Mouse (Mus musculus) forebrain, embryonic 14.5 days (tissue): Measurements from ENCODE around the gene Cpne1. TPM values are rescaled to one million over a fixed set of nuclear protein-coding genes. Genes with fewer than 3 reads are reported as not detected.

ENCODE experiments used
- ATAC-seq: fragments of 200-750 bp; cut with Nextera tagmentation; 2 replicates; pipeline ENCODE4 v1.8.0; 2017; ENCODE audit warnings: mild to moderate bottlenecking, moderate library complexity
- DNase-seq: peaks from one replicate; pipeline ENCODE4 v3.0.0-alpha.2; 2015; ENCODE audit warnings: low spot score
- H3K27ac ChIP-seq: fragments of 300-500 bp; sonication (generic); 2 replicates; pipeline ENCODE4 v1.5.1; 2014; ENCODE audit warnings: low read depth, mild to moderate bottlenecking, control low read depth, low read length, moderate library complexity
- H3K27me3 ChIP-seq: fragments of 300-500 bp; sonication (generic); replicated peaks from 2 replicates; pipeline ENCODE4 v1.6.1; 2014; ENCODE audit warnings: low read length, control low read depth, mixed read lengths; ENCODE audit not compliant: control insufficient read depth, insufficient read depth
- H3K36me3 ChIP-seq: fragments of 300-500 bp; sonication (generic); 2 replicates; pipeline ENCODE4 v1.6.1; 2014; ENCODE audit warnings: low read length, control low read depth; ENCODE audit not compliant: control insufficient read depth, insufficient read depth
- H3K4me1 ChIP-seq: fragments of 300-500 bp; sonication (generic); 2 replicates; pipeline ENCODE4 v1.6.1; 2014; ENCODE audit warnings: antibody characterized with exemption, low read length, control low read depth; ENCODE audit not compliant: control insufficient read depth, insufficient read depth
- H3K4me2 ChIP-seq: fragments of 300-500 bp; sonication (generic); 2 replicates; pipeline ENCODE4 v1.6.1; 2014; ENCODE audit warnings: mild to moderate bottlenecking, control low read depth, low read length
- H3K4me3 ChIP-seq: fragments of 300-500 bp; sonication (generic); 2 replicates; pipeline ENCODE4 v1.5.1; 2014; ENCODE audit warnings: low read depth, low read length, control low read depth
- H3K9ac ChIP-seq: fragments of 300-500 bp; sonication (generic); 2 replicates; pipeline ENCODE4 v1.6.1; 2014; ENCODE audit warnings: mild to moderate bottlenecking, low read length, control low read depth, moderate library complexity
- H3K9me3 ChIP-seq: fragments of 300-500 bp; sonication (generic); replicated peaks from 2 replicates; pipeline ENCODE4 v1.6.1; 2016; ENCODE audit warnings: low read length, control low read depth, mixed read lengths; ENCODE audit not compliant: control insufficient read depth
- WGBS: fragments of 180-500 bp; shearing (Covaris S2); extraction: QIAGEN DNeasy Blood & Tissue Kit; methylation state at CpG from one replicate; pipeline ENCODE4 v1.1.7; 2014; 5-methylcytosine and 5-hydroxymethylcytosine counted together
- polyA plus RNA-seq: library from polyadenylated mRNA; unstranded; fragments of >200 nt; fragmentation: Nextera tagmentation; extraction: Ambion mirVana; gene quantifications from 2 replicates; pipeline ENCODE4 v1.2.1, GENCODE M21; 2014

Cpne1 gene
- polyA plus RNA-seq, 1 experiment from 2014 or later: 18.5 TPM

GRCm38 (mm10) chr2:156067916-156068315 is 43.8 kb downstream of the Cpne1 start:
- WGBS: 88% methylated on average over 10 of the region's 10 CpGs
- peaks cover 50% of the 10 kb centered on the region for H3K36me3 ChIP-seq
- H3K9me3 ChIP-seq: no peaks in the 10 kb centered on the region
- no peak overlapping the region for H3K9ac ChIP-seq
- no peak overlapping the region for H3K27ac ChIP-seq
- no peak for ATAC-seq
- H3K4me2 ChIP-seq: no peak overlapping the region
- no peaks in the 10 kb centered on the region for H3K27me3 ChIP-seq
- DNase-seq: no peak
- H3K4me1 ChIP-seq: peaks cover 7% of the 10 kb centered on the region
- no peak overlapping the region for H3K4me3 ChIP-seq

- no peaks in the 10 kb centered on the region for H3K27me3 ChIP-seq
- peaks cover 32% of the 10 kb centered on the region for H3K36me3 ChIP-seq
- H3K4me2 ChIP-seq: peak overlapping the region; percentile 94
- DNase-seq (no peak), ATAC-seq (0 out of 2 replicates have a peak, but pooled peaks have one; percentile 2)
- no peaks in the 10 kb centered on the region for H3K9me3 ChIP-seq
- peaks cover 7% of the 10 kb centered on the region for H3K4me1 ChIP-seq
- WGBS: 40% methylated on average over 10 of the region's 10 CpGs
- peak overlapping the region; percentile 77 for H3K4me3 ChIP-seq
- no peak overlapping the region for H3K27ac ChIP-seq
- H3K9ac ChIP-seq: peak overlapping the region; percentile 86
Measured at GRCm38 (mm10) chr2:156066126-156066525, 45.6 kb downstream of the Cpne1 start.

GRCm38 (mm10) chr2:156065099-156066041 is 46.4 kb downstream of the Cpne1 start, which contains the start of gene Spag4:
Gene Spag4, plus strand, starts transcription at chr2:156065175.
- Histone ChIP-seq H3K9ac (peak within 1 kb of the TSS; percentile 86), H3K27me3 (no peaks in the 10 kb centered on the region), H3K4me3 (peak within 1 kb of the TSS; percentile 77), H3K9me3 (no peaks in the 10 kb centered on the region), H3K27ac (peak within 1 kb of the TSS; percentile 76), H3K4me2 (peak within 1 kb of the TSS; percentile 94), H3K36me3 (peaks cover 27% of the 10 kb centered on the region), H3K4me1 (peaks cover 7% of the 10 kb centered on the region)
- peak; percentile 89 for ATAC-seq
- under 1% methylated on average over 73 of the region's 81 CpGs for WGBS
- peak; percentile 77 for DNase-seq

- no peak within 1 kb of the TSS for H3K9ac ChIP-seq
- H3K27ac ChIP-seq: no peak within 1 kb of the TSS
- H3K4me3 ChIP-seq: no peak within 1 kb of the TSS
- no peaks in the 10 kb centered on the region for H3K27me3 ChIP-seq
- H3K4me1 ChIP-seq: no peaks in the 10 kb centered on the region
- ATAC-seq (no peak), DNase-seq (no peak)
- WGBS: 78% methylated on average over 9 of the region's 9 CpGs
- H3K36me3 ChIP-seq: no peaks in the 10 kb centered on the region
- H3K4me2 ChIP-seq: no peak within 1 kb of the TSS
- no peaks in the 10 kb centered on the region for H3K9me3 ChIP-seq
Measured at GRCm38 (mm10) chr2:156052816-156053215, 58.9 kb downstream of the Cpne1 start, which contains the start of gene Fer1l4. Gene Fer1l4, minus strand, starts transcription at chr2:156052947.

GRCm38 (mm10) chr2:156047929-156048328 is 63.8 kb downstream of the Cpne1 start:
- no peak overlapping the region for H3K9ac ChIP-seq
- no peaks in the 10 kb centered on the region for H3K36me3 ChIP-seq
- no peaks in the 10 kb centered on the region for H3K9me3 ChIP-seq
- 7% methylated on average over 19 of the region's 19 CpGs for WGBS
- DNase-seq (no peak), ATAC-seq (no peak)
- no peaks in the 10 kb centered on the region for H3K27me3 ChIP-seq
- no peak overlapping the region for H3K27ac ChIP-seq
- no peak overlapping the region; the same call in 1 of the 2 replicates for H3K4me2 ChIP-seq
- no peaks in the 10 kb centered on the region for H3K4me1 ChIP-seq
- H3K4me3 ChIP-seq: no peak overlapping the region

GRCm38 (mm10) chr2:156042903-156043302 is 68.9 kb downstream of the Cpne1 start:
- H3K9ac ChIP-seq: no peak overlapping the region
- no peaks in the 10 kb centered on the region for H3K27me3 ChIP-seq
- H3K4me1 ChIP-seq: no peaks in the 10 kb centered on the region
- H3K4me2 ChIP-seq: no peak overlapping the region
- no peak overlapping the region for H3K27ac ChIP-seq
- DNase-seq (no peak), ATAC-seq (no peak)
- H3K9me3 ChIP-seq: no peaks in the 10 kb centered on the region
- H3K4me3 ChIP-seq: no peak overlapping the region
- 80% methylated on average over 8 of the region's 8 CpGs for WGBS
- no peaks in the 10 kb centered on the region for H3K36me3 ChIP-seq

GRCm38 (mm10) chr2:156039390-156039789 is 72.4 kb downstream of the Cpne1 start:
- no peaks in the 10 kb centered on the region for H3K27me3 ChIP-seq
- no peaks in the 10 kb centered on the region for H3K9me3 ChIP-seq
- H3K4me2 ChIP-seq: no peak overlapping the region
- no peak overlapping the region for H3K9ac ChIP-seq
- H3K36me3 ChIP-seq: no peaks in the 10 kb centered on the region
- 86% methylated on average over 3 of the region's 3 CpGs for WGBS
- DNase-seq (no peak), ATAC-seq (no peak)
- H3K4me1 ChIP-seq: no peaks in the 10 kb centered on the region
- no peak overlapping the region for H3K4me3 ChIP-seq
- no peak overlapping the region for H3K27ac ChIP-seq

- Histone ChIP-seq H3K4me1 (no peaks in the 10 kb centered on the region), H3K27me3 (no peaks in the 10 kb centered on the region), H3K9me3 (no peaks in the 10 kb centered on the region), H3K36me3 (no peaks in the 10 kb centered on the region), H3K9ac (no peak overlapping the region), H3K4me2 (no peak overlapping the region), H3K27ac (no peak overlapping the region), H3K4me3 (no peak overlapping the region)
- peak; percentile 22 for DNase-seq
- ATAC-seq: no peak
Measured at GRCm38 (mm10) chr2:156025482-156025881, 86.3 kb downstream of the Cpne1 start.
